Mouse (Mus musculus): ENCODE results near the gene Dact3.

Gene Dact3

GRCm38 (mm10) chr7:16893612-16894011 is 18.5 kb downstream of the Dact3 start:
- no peak for DNase-seq

GRCm38 (mm10) chr7:16894279-16894678 is 19.2 kb downstream of the Dact3 start:
- DNase-seq, result no peak

GRCm38 (mm10) chr7:16895000-16895399 is 19.9 kb downstream of the Dact3 start:
- peak; percentile 87 to 88 for DNase-seq

GRCm38 (mm10) chr7:16895511-16895910 is 20.4 kb downstream of the Dact3 start:
- no peak for DNase-seq

- no peak for DNase-seq
Observed at GRCm38 (mm10) chr7:16900526-16900925, 25.4 kb downstream of the Dact3 start.

GRCm38 (mm10) chr7:16903439-16903955 is 28.4 kb downstream of the Dact3 start:
- DNase-seq, result no peak

- no peak for DNase-seq
Observed at GRCm38 (mm10) chr7:16904120-16904675, 29.1 kb downstream of the Dact3 start.

- DNase-seq, result no peak
Observed at GRCm38 (mm10) chr7:16905491-16906021, 30.4 kb downstream of the Dact3 start.

GRCm38 (mm10) chr7:16906281-16906680 is 31.2 kb downstream of the Dact3 start, which contains the start of gene Ptgir:
Gene Ptgir (plus strand): TSS chr7:16906490.
- DNase-seq, result no peak

GRCm38 (mm10) chr7:16906889-16907559 is 31.9 kb downstream of the Dact3 start:
- DNase-seq, result no peak

GRCm38 (mm10) chr7:16907842-16908241 is 32.7 kb downstream of the Dact3 start:
- DNase-seq, result no peak

GRCm38 (mm10) chr7:16908367-16908766 is 33.2 kb downstream of the Dact3 start:
- DNase-seq, result no peak

GRCm38 (mm10) chr7:16908859-16909258 is 33.7 kb downstream of the Dact3 start:
- no peak for DNase-seq

GRCm38 (mm10) chr7:16909909-16910308 is 34.8 kb downstream of the Dact3 start:
- DNase-seq, result no peak

- no peak for DNase-seq
Observed at GRCm38 (mm10) chr7:16911904-16912303, 36.8 kb downstream of the Dact3 start.

- no peak for DNase-seq
Observed at GRCm38 (mm10) chr7:16912360-16912759, 37.2 kb downstream of the Dact3 start.

- DNase-seq, result peak; percentile 72 to 80
Observed at GRCm38 (mm10) chr7:16913806-16914452, 38.8 kb downstream of the Dact3 start.

GRCm38 (mm10) chr7:16914453-16915343 is 39.6 kb downstream of the Dact3 start:
- no peak for DNase-seq

GRCm38 (mm10) chr7:16915461-16916340 is 40.6 kb downstream of the Dact3 start:
- DNase-seq, result peak in 1 of 2 experiments; percentile 27

GRCm38 (mm10) chr7:16916342-16917265 is 41.5 kb downstream of the Dact3 start:
- DNase-seq, result peak in 1 of 2 experiments; percentile 56

Measured in cerebellum, postnatal 36 days (tissue).